Mouse (Mus musculus): ENCODE data around the gene Vkorc1. TPM values are rescaled to one million over a fixed set of nuclear protein-coding genes. Genes with fewer than 3 reads are reported as not detected.
A peak's percentile ranks its signal among the peaks of the same experiment; 100 is the strongest.

Vkorc1 gene
- polyA plus RNA-seq, 1 experiment = 13.6 TPM

DNA sequence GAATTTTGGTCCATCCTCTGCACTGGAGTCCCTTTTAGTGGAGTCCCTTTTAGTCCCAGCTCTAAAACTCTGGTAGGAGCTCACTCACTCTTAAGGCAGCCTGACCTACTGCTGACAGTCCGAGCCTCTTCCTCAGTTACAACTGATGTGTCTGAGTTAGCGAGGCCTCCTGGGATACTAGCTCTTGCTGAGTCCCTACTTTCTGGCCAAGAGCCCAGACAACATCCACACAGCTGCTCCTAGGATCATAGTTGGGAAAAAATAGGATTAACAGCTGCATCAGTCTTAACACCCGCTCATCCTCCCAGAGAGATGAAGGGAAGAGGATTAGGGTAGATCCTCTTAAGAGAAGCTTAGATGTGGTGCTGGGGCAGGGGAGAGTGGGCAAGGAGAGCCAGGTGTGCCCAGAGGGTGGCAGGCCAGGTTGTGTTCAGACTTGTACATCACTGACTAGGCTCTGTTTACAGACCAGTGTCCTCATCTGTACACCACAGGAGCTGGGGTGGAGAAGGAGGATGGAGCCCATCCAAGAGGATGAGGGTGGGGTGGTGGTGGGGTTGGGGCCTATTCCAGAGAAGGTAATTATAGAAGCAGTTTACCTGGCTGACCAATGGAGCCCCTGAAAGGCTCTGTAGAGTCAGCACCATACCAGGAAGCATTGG is 26.1 kb downstream of the Vkorc1 start:
- TF ChIP-seq GATA1 (IDR thresholded peaks at IDR 0.05; ENCODE audit: low read length) = no peak

DNA sequence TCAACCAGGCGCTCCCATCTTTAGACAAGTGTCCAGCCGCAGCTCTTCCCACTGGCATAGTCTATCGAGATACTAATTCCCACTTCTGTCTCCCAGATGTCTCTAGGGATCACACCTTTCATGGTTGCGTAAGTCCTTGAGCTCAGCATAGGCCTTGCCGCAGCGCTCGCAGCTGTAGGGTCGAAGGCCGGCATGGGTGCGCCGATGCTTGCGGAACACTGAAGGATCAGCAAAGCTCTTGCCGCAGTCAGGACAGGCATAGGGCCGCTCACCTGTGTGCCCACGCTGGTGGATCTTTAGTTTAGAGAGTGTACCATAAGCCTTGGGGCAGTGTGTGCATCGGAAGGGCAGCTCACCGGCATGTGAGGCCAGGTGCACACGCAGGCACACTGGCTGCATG is 27.8 kb downstream of the Vkorc1 start:
- TF ChIP-seq GATA1 (IDR thresholded peaks at IDR 0.05; ENCODE audit: low read length) = no peak

DNA sequence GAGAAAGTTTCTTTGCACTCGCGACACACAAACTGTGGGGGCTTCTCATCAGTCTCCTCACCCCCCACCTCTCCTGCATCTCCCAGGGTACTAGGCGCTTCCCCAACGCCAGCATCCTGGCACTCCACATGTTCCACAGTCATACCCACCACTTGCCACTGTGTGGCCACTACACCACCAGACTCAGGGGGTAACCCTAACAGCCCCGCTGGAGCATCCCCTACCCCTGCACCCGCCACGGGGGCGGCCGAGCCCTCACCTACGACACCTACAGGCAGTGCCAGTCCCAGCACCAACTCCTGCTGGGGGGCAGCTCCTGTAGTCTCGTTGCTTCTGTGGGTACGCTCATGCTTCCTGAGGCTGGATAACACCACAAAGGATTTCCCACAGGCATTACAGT is 29.0 kb downstream of the Vkorc1 start:
- no peak for TF ChIP-seq GATA1 (IDR thresholded peaks at IDR 0.05; ENCODE audit: low read length)

DNA sequence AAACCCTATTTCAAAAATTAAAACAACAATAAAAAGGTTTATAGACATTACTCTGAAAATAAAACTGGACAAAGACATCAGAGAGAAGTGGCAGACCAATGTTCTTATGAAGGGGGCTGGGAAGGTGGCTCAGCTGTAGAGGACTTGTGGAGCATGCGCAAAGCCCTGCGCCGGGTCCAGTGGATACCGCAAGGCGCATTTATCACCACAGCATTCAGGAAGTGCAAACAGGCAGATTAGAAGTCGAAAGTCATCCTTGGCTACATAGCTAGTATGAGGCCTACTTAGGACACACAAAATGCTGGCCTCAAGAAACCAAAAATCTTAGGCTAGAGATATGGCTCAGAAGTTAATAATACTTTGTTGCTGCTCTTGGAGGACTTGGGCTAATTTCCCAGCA is 37.2 kb downstream of the Vkorc1 start:
- peak; percentile 14 for TF ChIP-seq GATA1 (IDR thresholded peaks at IDR 0.05; ENCODE audit: low read length)

DNA sequence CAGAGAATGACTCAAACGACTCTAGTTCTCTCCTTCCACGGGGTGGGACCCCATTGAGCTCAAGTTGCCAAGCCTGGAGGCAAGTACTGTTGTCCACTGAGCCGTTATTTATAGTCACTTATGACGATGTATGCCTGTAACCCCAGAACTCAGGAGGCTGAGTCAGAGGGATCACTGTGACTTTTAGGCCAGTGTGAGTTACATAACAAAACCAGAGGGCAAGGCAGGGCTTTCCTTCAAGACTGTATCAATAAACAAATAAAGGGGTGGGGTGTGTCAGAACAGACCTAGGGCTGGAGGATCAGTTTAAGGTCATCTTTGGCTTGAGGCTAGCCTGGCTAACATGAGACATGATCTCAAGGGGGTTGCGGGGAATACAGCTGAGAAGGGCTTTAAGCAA is 44.5 kb downstream of the Vkorc1 start:
- no peak for TF ChIP-seq GATA1 (IDR thresholded peaks at IDR 0.05; ENCODE audit: low read length)

DNA sequence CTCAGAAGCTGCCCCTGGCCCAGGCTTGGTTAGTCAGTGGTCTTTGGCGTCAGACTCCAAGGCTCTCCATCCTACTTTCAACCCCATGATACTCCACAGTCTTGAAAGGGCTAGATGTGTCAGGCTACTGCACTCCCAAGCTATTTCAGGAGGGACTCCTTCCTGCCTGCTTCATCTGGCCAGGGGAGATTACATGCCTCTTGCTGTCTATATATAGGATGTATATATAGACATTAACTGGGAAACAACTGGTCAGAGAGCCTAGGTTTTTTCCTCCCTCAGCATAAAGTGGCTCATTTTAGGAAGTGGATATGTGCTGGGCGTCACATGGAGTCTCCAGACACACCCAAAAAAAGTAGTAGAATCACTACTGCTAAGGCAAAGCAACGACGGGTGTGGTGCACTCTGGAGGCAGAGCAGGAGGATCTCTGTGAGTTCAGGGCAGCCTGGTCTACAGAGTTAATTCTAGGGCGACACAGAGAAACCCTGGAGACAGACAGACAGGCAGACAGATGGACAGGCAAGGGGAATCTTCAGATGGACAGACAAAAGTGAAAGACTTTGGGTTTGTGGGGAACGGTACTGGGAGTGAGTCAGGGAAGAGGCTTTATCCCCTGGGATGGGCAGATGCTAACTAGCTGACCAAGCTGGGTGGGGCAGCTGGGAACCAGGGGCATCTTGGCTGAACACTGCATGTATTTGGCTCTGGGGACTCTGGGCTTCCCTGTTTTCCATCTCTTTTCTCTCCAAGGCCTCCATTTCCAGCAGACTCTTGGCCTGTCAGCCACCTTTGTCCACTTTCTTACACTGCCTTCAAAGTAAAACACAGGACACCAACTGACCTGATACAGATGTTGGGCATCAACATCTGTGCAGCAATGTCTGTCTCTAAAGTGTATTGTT is 45.2 kb downstream of the Vkorc1 start:
- no peak for TF ChIP-seq GATA1 (IDR thresholded peaks at IDR 0.05; ENCODE audit: low read length)

Other genes starting within 250 kb of the Vkorc1 start
- 375 and 505 TPM in 2 replicates for gene Bcl7c, start 186.7 kb downstream of the Vkorc1 start, polyA plus RNA-seq (2012)
- gene Ctf1, start 182.9 kb downstream of the Vkorc1 start, polyA plus RNA-seq (2012) = 2.8 and 3.7 TPM in 2 replicates
- not detected in 2 replicates for gene Ctf2, start 163.5 kb downstream of the Vkorc1 start, polyA plus RNA-seq (2012)
- gene Fbxl19, start 151.1 kb downstream of the Vkorc1 start, polyA plus RNA-seq (2012) = 76.2 and 91.2 TPM in 2 replicates
- 32.0 and 33.6 TPM in 2 replicates for gene Orai3, start 125.8 kb downstream of the Vkorc1 start, polyA plus RNA-seq (2012)
- 99.0 and 114 TPM in 2 replicates for gene Setd1a, start 118.9 kb downstream of the Vkorc1 start, polyA plus RNA-seq (2012)
- 2.5 and 4.3 TPM in 2 replicates for gene Gm49388, start 110.0 kb downstream of the Vkorc1 start, polyA plus RNA-seq (2012)
- gene Hsd3b7, start 95.0 kb downstream of the Vkorc1 start, polyA plus RNA-seq (2012) = 12.7 and 27.1 TPM in 2 replicates
- gene Stx4a, start 71.3 kb downstream of the Vkorc1 start, polyA plus RNA-seq (2012) = 85.1 and 93.9 TPM in 2 replicates
- gene Stx1b, start 71.1 kb downstream of the Vkorc1 start, polyA plus RNA-seq (2012) = 0.06 and 0.10 TPM in 2 replicates
- gene Zfp646, start 19.4 kb downstream of the Vkorc1 start, polyA plus RNA-seq (2012) = 24.0 and 32.5 TPM in 2 replicates
- 33.5 and 36.7 TPM in 2 replicates for gene Zfp668, start 18.8 kb downstream of the Vkorc1 start, polyA plus RNA-seq (2012)
- 0.48 and 0.67 TPM in 2 replicates for gene Prss53, start 4.6 kb downstream of the Vkorc1 start, polyA plus RNA-seq (2012)
- not detected in 2 replicates for gene Gm21974, start 163 bp downstream of the Vkorc1 start, polyA plus RNA-seq (2012)
- gene Bckdk, start 8.5 kb upstream of the Vkorc1 start, polyA plus RNA-seq (2012) = 166 and 183 TPM in 2 replicates
- 7.0 and 7.5 TPM in 2 replicates for gene Kat8, start 16.9 kb upstream of the Vkorc1 start, polyA plus RNA-seq (2012)
- not detected in 2 replicates for gene Prss8, start 34.5 kb upstream of the Vkorc1 start, polyA plus RNA-seq (2012)
- 5.5 and 10.0 TPM in 2 replicates for gene Prss36, start 51.1 kb upstream of the Vkorc1 start, polyA plus RNA-seq (2012)
- gene Fus, start 71.8 kb upstream of the Vkorc1 start, polyA plus RNA-seq (2012) = 578 and 702 TPM in 2 replicates
- 0.28 and 0.46 TPM in 2 replicates for gene Pycard, start 98.2 kb upstream of the Vkorc1 start, polyA plus RNA-seq (2012)
- 0.04 and 0.05 TPM in 2 replicates for gene Trim72, start 108.3 kb upstream of the Vkorc1 start, polyA plus RNA-seq (2012)
- not detected in 2 replicates for gene Itgam, start 167.0 kb upstream of the Vkorc1 start, polyA plus RNA-seq (2012)
- gene Gm49368, start 167.1 kb upstream of the Vkorc1 start, polyA plus RNA-seq (2012) = not detected in 2 replicates
- gene Itgax, start 233.9 kb upstream of the Vkorc1 start, polyA plus RNA-seq (2012) = not detected in 2 replicates